Mouse (Mus musculus): ENCODE measurements around the gene Ptprk.
A peak's percentile ranks its signal among the peaks of the same experiment; 100 is the strongest.

Gene Ptprk

DNA sequence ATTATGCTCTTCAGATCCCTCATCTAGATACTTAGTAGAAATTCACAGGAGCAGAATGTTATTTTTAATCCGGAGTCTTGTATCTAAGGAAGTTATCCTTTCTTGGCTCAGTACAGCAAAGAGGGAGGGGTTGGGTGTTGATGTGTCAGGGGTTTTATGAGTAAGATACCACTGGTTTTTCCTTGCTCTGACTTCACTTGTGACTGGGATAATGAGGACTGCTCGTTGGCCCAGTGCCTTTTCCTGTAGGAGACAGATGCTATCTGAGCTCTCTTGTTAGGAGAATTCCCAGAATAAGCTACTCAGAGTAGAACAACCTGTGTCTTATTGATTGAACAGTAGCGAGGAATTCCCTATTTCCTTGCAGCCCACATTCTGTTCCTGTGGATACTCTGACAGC lies 39.3 kb downstream of the Ptprk start:
- DNase-seq (ENCODE audit: low spot score): no peak

- no peak for DNase-seq (ENCODE audit: low spot score)
Measured at GRCm38 (mm10) chr10:28116982-28117381, 42.4 kb downstream of the Ptprk start.

GRCm38 (mm10) chr10:28118783-28119365 lies 44.3 kb downstream of the Ptprk start:
- DNase-seq (ENCODE audit: low spot score): no peak

DNA sequence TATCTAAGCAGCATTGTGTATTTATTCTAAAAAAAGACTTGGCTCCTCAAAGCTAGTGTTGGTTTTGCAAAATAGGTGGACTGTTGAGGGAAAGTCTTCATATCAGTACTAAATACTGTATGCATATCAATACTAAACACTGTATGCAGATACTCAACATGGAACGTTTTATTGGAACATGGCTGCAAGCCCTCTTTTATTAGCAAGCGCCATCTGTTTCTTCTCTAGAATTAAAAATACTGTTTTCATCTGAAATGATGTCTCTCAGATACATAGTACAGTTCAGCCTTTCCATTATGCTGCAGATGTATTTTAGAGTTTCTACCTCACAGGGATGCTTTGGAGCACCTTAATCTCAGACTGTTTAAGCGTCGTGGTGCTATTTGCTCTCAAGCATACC lies 49.3 kb downstream of the Ptprk start:
- DNase-seq (ENCODE audit: low spot score): no peak

DNA sequence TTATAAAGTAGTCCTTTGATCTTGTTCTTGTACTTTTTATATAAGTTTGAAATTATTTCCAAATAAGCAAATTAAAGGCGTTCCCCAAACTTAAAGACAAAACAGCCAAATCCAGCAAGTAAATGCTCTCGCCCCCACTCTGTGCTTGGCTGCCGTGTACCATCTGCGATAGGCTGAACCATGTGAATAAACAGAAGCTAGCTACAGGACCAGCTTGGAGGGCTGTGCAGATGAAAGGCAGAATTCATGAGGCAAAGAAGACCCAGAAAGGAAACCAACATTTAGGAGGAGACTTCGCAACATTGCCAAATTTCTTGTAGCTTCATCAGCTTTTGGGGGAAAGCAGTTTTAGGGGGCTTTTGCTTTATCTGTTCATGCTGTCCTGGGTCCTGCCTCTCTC lies 53.4 kb downstream of the Ptprk start:
- DNase-seq (ENCODE audit: low spot score): no peak

DNA sequence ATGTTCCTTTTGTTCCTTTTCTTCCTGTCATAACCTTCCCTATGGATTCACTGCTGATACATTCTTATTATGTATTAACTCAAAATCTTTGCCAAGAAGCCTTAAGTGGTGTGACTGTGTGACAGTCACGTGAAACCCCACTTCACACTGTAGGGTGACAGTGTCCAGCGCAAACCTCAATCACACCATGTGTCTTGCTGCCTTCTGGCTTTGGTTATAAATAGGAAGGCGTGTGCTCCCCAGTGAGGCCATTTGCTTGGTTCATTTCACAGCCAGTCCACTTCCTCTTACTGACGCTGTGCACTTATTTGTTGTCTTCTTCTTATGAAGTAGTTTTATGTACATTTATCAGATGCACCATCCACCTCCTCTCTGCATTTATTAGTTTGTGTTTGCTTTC lies 53.8 kb downstream of the Ptprk start:
- DNase-seq (ENCODE audit: low spot score): no peak

GRCm38 (mm10) chr10:28130422-28130821 lies 55.8 kb downstream of the Ptprk start:
- no peak for DNase-seq (ENCODE audit: low spot score)

DNA sequence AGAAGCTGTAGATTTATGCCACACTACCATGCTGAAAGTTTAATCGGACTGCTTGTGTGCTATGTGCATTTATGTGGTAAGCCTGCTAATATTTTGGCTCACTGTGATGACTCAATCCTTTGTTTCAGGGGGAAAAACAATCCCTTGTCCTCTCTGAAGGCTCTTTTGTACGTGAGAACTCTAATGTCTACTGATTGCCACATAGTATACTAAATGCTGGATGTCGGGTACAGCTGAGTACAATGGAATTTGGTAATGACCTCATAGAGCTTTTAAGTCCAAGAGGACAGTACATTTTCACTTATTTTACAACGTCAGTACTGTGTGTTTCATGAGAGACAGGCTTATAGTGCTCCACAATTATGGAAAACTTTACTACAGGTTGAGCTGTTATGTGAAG lies 59.1 kb downstream of the Ptprk start:
- DNase-seq (ENCODE audit: low spot score): no peak

DNA sequence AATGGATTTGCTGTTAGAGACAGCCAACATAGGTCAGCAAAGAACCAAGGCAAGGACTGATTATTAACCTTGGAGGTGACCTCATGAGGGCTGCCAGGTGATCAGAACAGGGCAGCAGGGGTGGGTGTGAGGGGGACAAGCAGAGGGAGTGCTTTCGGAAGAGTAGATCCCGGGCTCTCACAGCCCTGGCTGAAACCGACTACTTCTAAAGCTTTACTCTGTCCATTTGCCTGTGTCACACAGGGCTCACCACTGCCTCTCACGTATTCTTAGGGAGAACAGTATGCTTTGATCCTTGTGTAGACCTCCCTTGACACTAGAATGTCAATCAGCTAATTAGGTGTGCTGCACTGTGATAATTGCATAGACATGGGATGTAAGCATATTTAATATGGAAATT lies 63.8 kb downstream of the Ptprk start:
- no peak for DNase-seq (ENCODE audit: low spot score)

DNA sequence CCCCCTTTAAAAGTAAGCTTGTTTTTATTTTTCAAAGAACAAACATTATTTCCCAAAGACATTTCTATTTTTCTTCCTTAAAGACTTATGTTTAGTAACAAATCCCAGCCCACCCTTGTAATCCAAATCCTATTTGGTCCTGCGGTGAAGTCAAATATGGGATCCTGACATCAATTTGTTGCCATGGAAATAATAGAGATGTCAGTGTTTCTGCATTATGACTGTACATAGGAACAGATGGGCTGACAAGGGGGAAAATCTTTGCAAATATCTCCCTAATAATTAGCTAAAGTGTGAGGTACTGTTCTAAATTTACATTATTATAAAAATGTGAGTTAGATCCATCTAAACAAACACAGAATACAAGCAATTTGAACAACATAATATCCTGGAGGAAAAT lies 69.8 kb downstream of the Ptprk start:
- DNase-seq (ENCODE audit: low spot score): no peak

GRCm38 (mm10) chr10:28145326-28145725 lies 70.7 kb downstream of the Ptprk start:
- no peak for DNase-seq (ENCODE audit: low spot score)

DNA sequence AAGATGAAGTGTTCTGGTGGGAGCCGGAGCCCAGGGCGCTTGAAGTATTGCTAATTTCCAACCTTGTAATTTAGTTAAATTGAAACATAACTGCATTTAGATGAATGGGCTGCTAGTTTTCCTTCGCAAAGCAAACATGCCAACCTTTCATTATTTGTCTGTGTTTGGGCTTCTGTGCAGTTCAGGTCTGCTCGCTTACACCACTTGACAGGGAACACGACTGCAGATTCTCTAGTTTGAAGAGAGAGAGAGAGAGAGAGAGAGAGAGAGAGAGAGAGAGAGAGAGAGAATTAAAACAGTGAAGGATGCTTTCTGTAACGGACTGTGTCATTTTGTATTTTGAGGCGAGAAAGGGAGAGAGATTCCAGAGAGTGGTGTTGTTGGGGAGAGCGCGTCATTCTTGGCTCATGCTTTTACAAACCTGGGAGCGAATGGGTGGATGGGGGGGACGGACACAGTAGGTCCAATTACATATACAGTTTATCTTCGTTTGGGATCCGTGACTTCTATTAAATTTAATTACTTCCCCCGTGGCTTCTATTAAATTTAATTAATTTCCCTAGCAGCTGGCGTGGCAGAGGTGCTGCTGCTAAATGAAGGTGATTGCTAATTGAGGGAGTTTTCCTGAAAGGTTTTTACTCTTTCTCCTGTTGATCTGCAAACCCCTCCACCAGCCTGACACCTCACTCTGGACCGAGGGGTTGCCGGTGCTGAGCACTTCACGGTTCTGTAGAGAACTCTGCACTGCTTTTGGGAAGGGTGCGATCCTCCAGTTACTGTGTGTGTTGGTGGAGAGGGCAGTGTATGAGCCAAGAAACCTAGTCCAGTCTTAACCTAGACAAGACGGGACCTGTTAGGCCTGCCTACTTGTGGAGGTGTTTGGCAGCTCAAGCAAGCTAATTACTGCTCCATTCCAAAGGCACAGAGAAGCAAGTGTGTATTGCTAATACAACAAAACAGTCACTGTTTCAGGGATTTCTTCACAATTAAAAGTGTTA lies 81.4 kb downstream of the Ptprk start:
- DNase-seq (ENCODE audit: low spot score): no peak

DNA sequence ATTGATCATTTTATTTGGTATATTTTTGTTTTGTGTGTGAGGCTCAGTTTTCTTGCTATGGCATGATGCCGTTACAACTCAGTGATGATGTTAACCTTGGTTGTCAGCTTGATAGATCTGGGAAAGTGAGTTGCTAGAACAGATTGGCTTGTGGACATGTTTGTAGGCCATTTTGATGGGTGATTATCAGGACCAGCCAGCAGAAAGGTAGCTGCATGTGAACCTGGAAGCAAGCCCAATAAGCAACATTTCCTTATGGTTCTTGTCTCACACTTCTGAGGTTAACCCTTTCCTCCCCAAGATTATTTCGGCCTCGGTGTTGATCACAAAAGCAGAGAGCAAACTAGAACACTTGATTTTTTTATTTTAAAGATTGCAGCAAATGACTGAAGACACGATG lies 85.1 kb downstream of the Ptprk start:
- DNase-seq (ENCODE audit: low spot score): no peak

GRCm38 (mm10) chr10:28161306-28161705 lies 86.7 kb downstream of the Ptprk start:
- DNase-seq (ENCODE audit: low spot score): no peak

DNA sequence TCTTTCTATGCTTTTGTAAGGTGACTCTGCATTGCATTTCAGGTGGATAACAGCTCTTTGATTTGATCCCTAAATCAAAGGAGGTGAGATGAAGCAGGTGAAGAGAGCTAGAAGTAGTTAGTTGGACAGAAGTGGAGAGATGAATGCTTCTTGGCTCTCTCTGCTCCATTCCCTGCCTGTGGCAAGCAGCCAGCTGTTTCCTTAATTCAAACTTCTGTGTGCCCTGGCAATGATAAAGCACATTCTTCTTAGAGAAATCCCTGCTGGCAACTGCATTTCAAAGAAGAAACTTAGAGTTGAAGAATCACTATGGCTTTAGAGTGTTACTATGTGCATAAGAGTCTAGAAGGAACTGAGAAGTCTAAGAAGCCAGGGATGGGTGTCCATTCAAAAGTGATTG lies 89.6 kb downstream of the Ptprk start:
- no peak for DNase-seq (ENCODE audit: low spot score)

- DNase-seq (ENCODE audit: low spot score): no peak
Measured at GRCm38 (mm10) chr10:28164746-28165145, 90.1 kb downstream of the Ptprk start.

GRCm38 (mm10) chr10:28166610-28167009 lies 92.0 kb downstream of the Ptprk start:
- no peak for DNase-seq (ENCODE audit: low spot score)

- no peak for DNase-seq (ENCODE audit: low spot score)
Measured at GRCm38 (mm10) chr10:28167097-28167496, 92.5 kb downstream of the Ptprk start.

- no peak for DNase-seq (ENCODE audit: low spot score)
Measured at GRCm38 (mm10) chr10:28171196-28171595, 96.6 kb downstream of the Ptprk start.

- no peak for DNase-seq (ENCODE audit: low spot score)
Measured at GRCm38 (mm10) chr10:28178876-28179275, 104.3 kb downstream of the Ptprk start.

GRCm38 (mm10) chr10:28182081-28182480 lies 107.5 kb downstream of the Ptprk start:
- DNase-seq (ENCODE audit: low spot score): no peak

GRCm38 (mm10) chr10:28184675-28185074 lies 110.1 kb downstream of the Ptprk start:
- DNase-seq (ENCODE audit: low spot score): no peak

- DNase-seq (ENCODE audit: low spot score): peak; percentile 28
Measured at GRCm38 (mm10) chr10:28185326-28185725, 110.7 kb downstream of the Ptprk start.

Measured in embryo, embryonic 10.5 days (tissue).